Mouse (Mus musculus) MEL (cell line): ENCODE results near the gene Tcf25.

Experiments used
- CTCF ChIP-seq, 3 experiments: IDR thresholded peaks in 2 of 3; conservative IDR thresholded peaks in 1 of 3; 2 replicates each; pipeline ENCODE4 v1.5.1; 2011 to 2012; ENCODE audit warnings: low read length in 3 of 3, low read depth in 2 of 3, mild to moderate bottlenecking in 2 of 3, improper control_type of control experiment in 1 of 3, inconsistent platforms in 1 of 3, mixed read lengths in 1 of 3, moderate library complexity in 1 of 3; ENCODE audit not compliant: control insufficient read depth in 1 of 3, insufficient read depth in 1 of 3, poor library complexity in 1 of 3, severe bottlenecking in 1 of 3
- ETS1 ChIP-seq: IDR thresholded peaks from 2 replicates; pipeline ENCODE4 v1.6.1; 2012; ENCODE audit warnings: low read depth, mild to moderate bottlenecking, inconsistent platforms, low read length, improper control_type of control experiment, moderate library complexity
- MAX ChIP-seq: IDR thresholded peaks from 2 replicates; pipeline ENCODE4 v1.6.1; 2011; ENCODE audit warnings: low read length, improper control_type of control experiment
- SMC3 ChIP-seq: IDR thresholded peaks from 2 replicates; pipeline ENCODE4 v1.6.1; 2011; ENCODE audit warnings: low read depth, low read length, improper control_type of control experiment
- TBP ChIP-seq: IDR thresholded peaks from 2 replicates; pipeline ENCODE4 v1.8.0; 2011; ENCODE audit warnings: low read depth, low read length, improper control_type of control experiment
- ZKSCAN1 ChIP-seq: IDR thresholded peaks from 2 replicates; pipeline ENCODE4 v1.6.1; 2012; ENCODE audit warnings: low read depth, mild to moderate bottlenecking, inconsistent platforms, low read length, improper control_type of control experiment, moderate library complexity

- TF ChIP-seq SMC3 (no peak), ETS1 (no peak), ZKSCAN1 (no peak), TBP (no peak), CTCF (IDR thresholded peaks at IDR 0.05 in 2 of 3, conservative IDR thresholded peaks at IDR 0.05 in 1 of 3; ENCODE audit: control insufficient read depth in 1 of 3, insufficient read depth in 1 of 3, low read depth in 2 of 3, low read length in 3 of 3, poor library complexity in 1 of 3, severe bottlenecking in 1 of 3) (no peak), MAX (no peak)
Measured at GRCm38 (mm10) chr8:123375701-123376100, 2.1 kb downstream of the Tcf25 start.
